Mouse (Mus musculus) lung, adult 2 months (tissue): Measurements from ENCODE around the gene Kcna2. TPM values are rescaled to one million over a fixed set of nuclear protein-coding genes. Genes with fewer than 3 reads are reported as not detected.

Experiments used
- DNase-seq: peaks from one replicate; pipeline ENCODE4 v3.0.0; 2022
- H3K4me1 ChIP-seq: fragments of 200-500 bp; 2 replicates; pipeline ENCODE4 v1.6.1; 2011; ENCODE audit warnings: low read length; ENCODE audit not compliant: control insufficient read depth, insufficient read depth
- H3K4me3 ChIP-seq: fragments of 200-500 bp; replicated peaks from 2 replicates; pipeline ENCODE3; 2011; ENCODE audit warnings: low read depth, mild to moderate bottlenecking, control low read depth, low read length; ENCODE audit errors: extremely low read depth
- CTCF ChIP-seq: fragments of 200-500 bp; IDR thresholded peaks from 2 replicates; pipeline ENCODE4 v1.5.1; 2011; ENCODE audit warnings: mild to moderate bottlenecking, low read length, control low read depth; ENCODE audit not compliant: insufficient read depth
- POLR2A ChIP-seq: fragments of 200-500 bp; IDR thresholded peaks from 2 replicates; pipeline ENCODE4 v1.6.1; 2011; ENCODE audit warnings: low read depth, mild to moderate bottlenecking, control low read depth, low read length, borderline replicate concordance; ENCODE audit errors: extremely low read depth
- WGBS: fragments of 180-500 bp; shearing (Covaris S2); methylation state at CpG from one replicate; pipeline ENCODE4 v1.1.7; 2018; 5-methylcytosine and 5-hydroxymethylcytosine counted together
- polyA plus RNA-seq: library from polyadenylated mRNA; depleted of rRNA; stranded (reverse); fragments of >200 nt; gene quantifications from 2 replicates; pipeline ENCODE4 v1.2.3, GENCODE M21; 2012; rRNA removed

Kcna2 gene
- polyA plus RNA-seq, 1 experiment: 3.3 TPM

DNA sequence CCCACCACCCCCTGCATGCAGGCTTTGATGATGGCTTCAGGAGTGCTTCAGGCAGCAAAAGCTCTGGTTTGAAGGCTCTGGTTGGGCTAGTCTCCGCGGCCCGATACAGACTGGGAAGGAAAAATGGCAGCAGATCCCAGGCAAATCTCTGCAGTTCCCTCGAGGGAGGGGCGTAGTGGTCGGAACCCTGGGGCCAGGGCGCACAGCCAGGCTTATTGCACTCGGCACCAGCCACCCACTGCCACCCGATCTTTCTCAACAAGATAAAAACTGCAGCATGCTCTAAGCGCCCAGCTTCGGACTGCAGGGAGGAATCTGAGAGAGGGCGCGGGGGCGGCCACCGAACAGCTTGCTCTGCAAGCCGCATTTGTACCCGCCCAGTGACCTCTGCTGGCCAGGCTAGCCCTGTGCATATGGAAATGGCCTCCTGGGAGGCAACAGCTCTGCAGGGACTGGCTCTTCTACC lies 58.9 kb downstream of the Kcna2 start:
- TF ChIP-seq POLR2A (no peak), CTCF (no peak)
- Histone ChIP-seq H3K4me1 (no peaks in the 10 kb centered on the region), H3K4me3 (no peak overlapping the region)
- WGBS: 5% methylated on average over 17 of the region's 17 CpGs
- DNase-seq: no peak

DNA sequence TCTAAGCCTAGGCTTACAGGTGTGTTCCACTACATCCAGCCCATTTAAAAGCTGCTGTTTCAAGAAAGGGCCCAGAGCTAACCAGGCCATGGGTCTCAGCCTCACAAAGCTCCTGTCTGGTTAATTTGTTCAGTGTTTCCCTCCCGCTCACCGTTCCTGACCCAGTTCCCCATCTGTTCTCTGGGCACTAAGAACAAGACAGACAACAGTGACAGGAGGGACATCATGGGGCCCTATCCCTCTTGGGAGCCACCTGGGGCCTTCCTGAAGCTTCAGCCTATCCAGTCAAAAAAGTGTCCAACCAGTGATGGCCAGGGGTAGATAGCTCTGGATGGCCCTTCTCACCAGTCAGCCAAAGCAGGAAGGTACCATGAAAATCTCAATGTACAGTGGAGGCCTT lies 61.8 kb downstream of the Kcna2 start:
- DNase-seq: no peak
- Histone ChIP-seq H3K4me3 (no peak overlapping the region), H3K4me1 (no peaks in the 10 kb centered on the region)
- 91% methylated on average over 2 of the region's 2 CpGs for WGBS
- TF ChIP-seq CTCF (no peak), POLR2A (no peak)

Other genes with a start within 250 kb of the Kcna2 start
- 16.6 and 18.2 TPM in 2 replicates for gene Kcna3, start 65.0 kb upstream of the Kcna2 start, polyA plus RNA-seq
- not detected in 2 replicates for gene Kcna10, start 81.9 kb downstream of the Kcna2 start, polyA plus RNA-seq
- gene Cym, start 120.6 kb downstream of the Kcna2 start, polyA plus RNA-seq: 0.25 and 0.27 TPM in 2 replicates
- not detected in 2 replicates for gene A630076J17Rik, start 129.5 kb downstream of the Kcna2 start, polyA plus RNA-seq
- gene Prok1, start 138.6 kb downstream of the Kcna2 start, polyA plus RNA-seq: 0.19 TPM in 1 of 2 replicates, not detected in the other
- gene Lamtor5, start 177.7 kb downstream of the Kcna2 start, polyA plus RNA-seq: 85.9 and 111 TPM in 2 replicates
- 0.19 and 0.44 TPM in 2 replicates for gene Slc16a4, start 190.1 kb downstream of the Kcna2 start, polyA plus RNA-seq
- gene Rbm15, start 232.5 kb downstream of the Kcna2 start, polyA plus RNA-seq: 5.4 and 6.0 TPM in 2 replicates